Mouse (Mus musculus): ENCODE results near the gene Mrpl52.

The Mrpl52 gene

GRCm38 (mm10) chr14:54426689-54427398, at the start of gene Mrpl52:
Gene Mrpl52 (plus strand): TSS chr14:54426909.
- peak in 1 of 2 experiments; percentile 75 for DNase-seq (ENCODE audit: low read depth in 1 of 2, low spot score in 2 of 2)

GRCm38 (mm10) chr14:54377166-54377565, 49.5 kb upstream of the Mrpl52 start:
- no peak for DNase-seq (ENCODE audit: low read depth in 1 of 2, low spot score in 2 of 2)

- no peak for DNase-seq (ENCODE audit: low read depth in 1 of 2, low spot score in 2 of 2)
These were observed 47.1 kb upstream of the Mrpl52 start for GRCm38 (mm10) chr14:54379571-54379970.

GRCm38 (mm10) chr14:54380616-54381015, 46.1 kb upstream of the Mrpl52 start:
- DNase-seq (ENCODE audit: low read depth in 1 of 2, low spot score in 2 of 2) = no peak

GRCm38 (mm10) chr14:54381816-54382215, 44.9 kb upstream of the Mrpl52 start:
- no peak for DNase-seq (ENCODE audit: low read depth in 1 of 2, low spot score in 2 of 2)

- no peak for DNase-seq (ENCODE audit: low read depth in 1 of 2, low spot score in 2 of 2)
These were observed 44.1 kb upstream of the Mrpl52 start for GRCm38 (mm10) chr14:54382641-54383040.

- DNase-seq (ENCODE audit: low read depth in 1 of 2, low spot score in 2 of 2) = no peak
These were observed 43.3 kb upstream of the Mrpl52 start for GRCm38 (mm10) chr14:54383355-54383771.

- no peak for DNase-seq (ENCODE audit: low read depth in 1 of 2, low spot score in 2 of 2)
These were observed 42.3 kb upstream of the Mrpl52 start for GRCm38 (mm10) chr14:54384396-54384795.

GRCm38 (mm10) chr14:54385968-54386618, 40.6 kb upstream of the Mrpl52 start:
- no peak for DNase-seq (ENCODE audit: low read depth in 1 of 2, low spot score in 2 of 2)

GRCm38 (mm10) chr14:54387546-54387945, 39.2 kb upstream of the Mrpl52 start:
- DNase-seq (ENCODE audit: low read depth in 1 of 2, low spot score in 2 of 2) = no peak

GRCm38 (mm10) chr14:54390843-54391242, 35.9 kb upstream of the Mrpl52 start:
- DNase-seq (ENCODE audit: low read depth in 1 of 2, low spot score in 2 of 2) = no peak

GRCm38 (mm10) chr14:54393794-54394193, 32.9 kb upstream of the Mrpl52 start:
- no peak for DNase-seq (ENCODE audit: low read depth in 1 of 2, low spot score in 2 of 2)

- no peak for DNase-seq (ENCODE audit: low read depth in 1 of 2, low spot score in 2 of 2)
These were observed 32.4 kb upstream of the Mrpl52 start for GRCm38 (mm10) chr14:54394309-54394708.

- no peak for DNase-seq (ENCODE audit: low read depth in 1 of 2, low spot score in 2 of 2)
These were observed 30.0 kb upstream of the Mrpl52 start for GRCm38 (mm10) chr14:54396685-54397084.

- no peak for DNase-seq (ENCODE audit: low read depth in 1 of 2, low spot score in 2 of 2)
These were observed 28.7 kb upstream of the Mrpl52 start for GRCm38 (mm10) chr14:54397872-54398527.

- DNase-seq (ENCODE audit: low read depth in 1 of 2, low spot score in 2 of 2) = no peak
These were observed 28.2 kb upstream of the Mrpl52 start for GRCm38 (mm10) chr14:54398528-54398916.

- DNase-seq (ENCODE audit: low read depth in 1 of 2, low spot score in 2 of 2) = no peak
These were observed 27.8 kb upstream of the Mrpl52 start for GRCm38 (mm10) chr14:54398921-54399382.

GRCm38 (mm10) chr14:54401723-54402122, 25.0 kb upstream of the Mrpl52 start:
- DNase-seq (ENCODE audit: low read depth in 1 of 2, low spot score in 2 of 2) = no peak

- DNase-seq (ENCODE audit: low read depth in 1 of 2, low spot score in 2 of 2) = no peak
These were observed 18.2 kb upstream of the Mrpl52 start for GRCm38 (mm10) chr14:54408336-54409056.

GRCm38 (mm10) chr14:54409057-54409645, 17.6 kb upstream of the Mrpl52 start:
- peak in 1 of 2 experiments; percentile 46 for DNase-seq (ENCODE audit: low read depth in 1 of 2, low spot score in 2 of 2)

Data from monocyte, adult 2 months (primary cell).